Mouse (Mus musculus) limb, embryonic 14.5 days (tissue): ENCODE data around the gene Akt1. TPM values are rescaled to one million over a fixed set of nuclear protein-coding genes. Genes with fewer than 3 reads are reported as not detected.
A peak's percentile ranks its signal among the peaks of the same experiment; 100 is the strongest.

Experiments
- ATAC-seq: fragments of 200-750 bp; cut with Nextera tagmentation; 2 replicates; pipeline ENCODE4 v1.8.0; 2017; ENCODE audit warnings: low read depth, moderate number of reproducible peaks, moderate TSS enrichment; ENCODE audit not compliant: low FRiP score
- DNase-seq: peaks from one replicate; pipeline ENCODE4 v3.0.0-alpha.2; 2015; ENCODE audit warnings: low spot score
- H3K27ac ChIP-seq: fragments of 300-500 bp; sonication (generic); replicated peaks from 2 replicates; pipeline ENCODE4 v1.5.1; 2014; ENCODE audit warnings: low read depth, mild to moderate bottlenecking, low read length, moderate library complexity, mixed read lengths
- H3K27me3 ChIP-seq: fragments of 300-500 bp; sonication (generic); 2 replicates; pipeline ENCODE4 v1.6.1; 2014; ENCODE audit warnings: low read length, mixed read lengths; ENCODE audit not compliant: control insufficient read depth, insufficient read depth
- H3K36me3 ChIP-seq: fragments of 300-500 bp; sonication (generic); 2 replicates; pipeline ENCODE4 v1.6.1; 2014; ENCODE audit warnings: mild to moderate bottlenecking, low read length, moderate library complexity, mixed read lengths; ENCODE audit not compliant: control insufficient read depth, insufficient read depth
- H3K4me1 ChIP-seq: fragments of 300-500 bp; sonication (generic); 2 replicates; pipeline ENCODE4 v1.6.1; 2014; ENCODE audit warnings: antibody characterized with exemption, low read length, mixed read lengths; ENCODE audit not compliant: control insufficient read depth, insufficient read depth
- H3K4me2 ChIP-seq: fragments of 300-500 bp; sonication (generic); replicated peaks from 2 replicates; pipeline ENCODE4 v1.6.1; 2014; ENCODE audit warnings: low read depth, mild to moderate bottlenecking, low read length, moderate library complexity; ENCODE audit not compliant: severe bottlenecking
- H3K4me3 ChIP-seq: fragments of 300-500 bp; sonication (generic); replicated peaks from 2 replicates; pipeline ENCODE4 v1.5.1; 2014; ENCODE audit warnings: low read length
- H3K9ac ChIP-seq: fragments of 300-500 bp; sonication (generic); 2 replicates; pipeline ENCODE4 v1.6.1; 2014; ENCODE audit warnings: mild to moderate bottlenecking, low read depth, low read length, moderate library complexity; ENCODE audit not compliant: severe bottlenecking
- H3K9me3 ChIP-seq: fragments of 300-500 bp; sonication (generic); 2 replicates; pipeline ENCODE4 v1.6.1; 2016; ENCODE audit warnings: low read length; ENCODE audit not compliant: control insufficient read depth
- POLR2A ChIP-seq: fragments of 200-500 bp; IDR thresholded peaks from 2 replicates; pipeline ENCODE4 v1.8.0; 2012; ENCODE audit warnings: inconsistent platforms, mild to moderate bottlenecking, moderate library complexity, borderline replicate concordance; ENCODE audit not compliant: insufficient read depth, insufficient read length; ENCODE audit errors: extremely low read depth
- WGBS: fragments of 180-500 bp; shearing (Covaris S2); extraction: QIAGEN DNeasy Blood & Tissue Kit; methylation state at CpG from one replicate; pipeline ENCODE4 v1.1.7; 2014; 5-methylcytosine and 5-hydroxymethylcytosine counted together
- polyA plus RNA-seq, 2 experiments: library from polyadenylated mRNA; depleted of rRNA in 1 of 2; stranded (reverse) in 1 of 2; unstranded in 1 of 2; fragments of >200 nt; fragmentation: Nextera tagmentation in 1 of 2; extraction: Ambion mirVana in 1 of 2; gene quantifications; 2 replicates each; pipeline versions ENCODE4 v1.2.1 to v1.2.3; 2012 to 2014

The Akt1 gene
- polyA plus RNA-seq, 2 experiments, result 148 to 305 TPM

GRCm38 (mm10) chr12:112702374-112703320, 28.0 kb upstream of the Akt1 start:
- Histone ChIP-seq H3K9ac (no peak overlapping the region), H3K9me3 (no peaks in the 10 kb centered on the region), H3K4me2 (no peak overlapping the region), H3K27me3 (no peaks in the 10 kb centered on the region), H3K4me1 (peaks cover 15% of the 10 kb centered on the region), H3K27ac (no peak overlapping the region), H3K36me3 (no peaks in the 10 kb centered on the region), H3K4me3 (no peak overlapping the region)
- no peak for ATAC-seq
- WGBS, result 43% methylated on average over 6 of the region's 6 CpGs
- no peak for TF ChIP-seq POLR2A
- no peak for DNase-seq

GRCm38 (mm10) chr12:112700522-112700921, 25.8 kb upstream of the Akt1 start:
- peak overlapping the region; percentile 9; the same call in 1 of the 2 replicates for H3K4me3 ChIP-seq
- H3K4me2 ChIP-seq, result peak overlapping the region; percentile 28
- peak overlapping the region; percentile 38; the same call in 1 of the 2 replicates for H3K9ac ChIP-seq
- 6% methylated on average over 15 of the region's 15 CpGs for WGBS
- DNase-seq (peak; percentile 56), ATAC-seq (peak; percentile 77)
- H3K27me3 ChIP-seq, result no peaks in the 10 kb centered on the region
- no peaks in the 10 kb centered on the region for H3K9me3 ChIP-seq
- H3K4me1 ChIP-seq, result peaks cover 15% of the 10 kb centered on the region
- no peak for TF ChIP-seq POLR2A
- H3K36me3 ChIP-seq, result no peaks in the 10 kb centered on the region
- H3K27ac ChIP-seq, result no peak overlapping the region

DNA sequence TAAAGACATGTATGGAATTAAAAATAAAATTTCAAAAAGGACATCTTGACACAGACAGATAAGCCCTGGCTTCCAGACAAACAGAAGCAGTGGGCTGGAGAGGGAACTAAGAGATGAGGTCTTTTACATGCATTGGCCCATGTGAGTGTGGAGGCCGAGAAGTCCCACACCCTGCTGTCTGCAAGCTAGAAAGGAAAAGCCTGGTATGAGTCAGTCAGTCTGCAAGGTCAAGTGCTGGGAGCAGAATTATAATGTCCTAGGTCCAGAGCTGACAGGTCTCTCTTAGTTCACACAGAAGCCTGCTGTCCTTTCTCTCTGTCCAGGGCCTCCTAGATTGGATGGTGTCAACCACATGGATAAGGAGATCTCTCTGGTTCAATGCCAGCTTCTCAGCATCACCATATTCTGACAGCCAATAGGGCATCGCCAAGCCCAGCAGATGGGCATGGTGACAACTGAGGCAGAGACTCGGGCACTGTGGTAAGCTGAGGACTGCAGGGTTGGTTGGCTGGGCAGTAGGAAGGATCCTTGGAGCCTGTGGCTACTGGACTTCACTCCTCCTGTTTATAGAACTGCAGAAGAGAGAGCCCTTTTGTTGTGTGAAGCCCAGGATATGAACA, 22.2 kb upstream of the Akt1 start:
- Histone ChIP-seq H3K4me1 (peaks cover 27% of the 10 kb centered on the region), H3K4me3 (no peak overlapping the region), H3K4me2 (no peak overlapping the region), H3K9me3 (no peaks in the 10 kb centered on the region), H3K36me3 (no peaks in the 10 kb centered on the region), H3K27ac (no peak overlapping the region), H3K9ac (no peak overlapping the region), H3K27me3 (no peaks in the 10 kb centered on the region)
- 86% methylated on average over 3 of the region's 3 CpGs for WGBS
- DNase-seq, result no peak
- no peak for ATAC-seq
- TF ChIP-seq POLR2A, result no peak

- Histone ChIP-seq H3K9ac (peak overlapping the region; percentile 95), H3K27ac (peak overlapping the region; percentile 78), H3K9me3 (no peaks in the 10 kb centered on the region), H3K4me1 (peaks cover 13% of the 10 kb centered on the region), H3K36me3 (no peaks in the 10 kb centered on the region), H3K4me2 (peak overlapping the region; percentile 95), H3K27me3 (no peaks in the 10 kb centered on the region), H3K4me3 (peak overlapping the region; percentile 87)
- TF ChIP-seq POLR2A, result no peak
- 78% methylated on average over 10 of the region's 10 CpGs for WGBS
- DNase-seq (no peak), ATAC-seq (no peak)
Measured at GRCm38 (mm10) chr12:112694127-112694475, 19.4 kb upstream of the Akt1 start.
